Mouse (Mus musculus) lung, adult 2 months (tissue): ENCODE measurements around the gene Adcy2. TPM values are rescaled to one million over a fixed set of nuclear protein-coding genes. Genes with fewer than 3 reads are reported as not detected.
A peak's percentile ranks its signal among the peaks of the same experiment; 100 is the strongest.

ENCODE experiments used
- DNase-seq: peaks from one replicate; pipeline ENCODE4 v3.0.0; 2022
- H3K4me1 ChIP-seq: fragments of 200-500 bp; 2 replicates; pipeline ENCODE4 v1.6.1; 2011; ENCODE audit warnings: low read length; ENCODE audit not compliant: control insufficient read depth, insufficient read depth
- H3K4me3 ChIP-seq: fragments of 200-500 bp; replicated peaks from 2 replicates; pipeline ENCODE3; 2011; ENCODE audit warnings: low read depth, mild to moderate bottlenecking, control low read depth, low read length; ENCODE audit errors: extremely low read depth
- CTCF ChIP-seq: fragments of 200-500 bp; IDR thresholded peaks from 2 replicates; pipeline ENCODE4 v1.5.1; 2011; ENCODE audit warnings: mild to moderate bottlenecking, low read length, control low read depth; ENCODE audit not compliant: insufficient read depth
- POLR2A ChIP-seq: fragments of 200-500 bp; IDR thresholded peaks from 2 replicates; pipeline ENCODE4 v1.6.1; 2011; ENCODE audit warnings: low read depth, mild to moderate bottlenecking, control low read depth, low read length, borderline replicate concordance; ENCODE audit errors: extremely low read depth
- WGBS: fragments of 180-500 bp; shearing (Covaris S2); methylation state at CpG from one replicate; pipeline ENCODE4 v1.1.7; 2018; 5-methylcytosine and 5-hydroxymethylcytosine counted together
- polyA plus RNA-seq: library from polyadenylated mRNA; depleted of rRNA; stranded (reverse); fragments of >200 nt; gene quantifications from 2 replicates; pipeline ENCODE4 v1.2.3, GENCODE M21; 2012; rRNA removed

Adcy2 gene
- 8.1 and 10.7 TPM in 2 replicates for polyA plus RNA-seq

- DNase-seq: peak; percentile 14
- Histone ChIP-seq H3K4me3 (peak within 1 kb of the TSS; percentile 62), H3K4me1 (no peaks in the 10 kb centered on the region)
- 1% methylated on average over 104 of the region's 106 CpGs for WGBS
- 0 out of 2 replicates have a peak, but pooled peaks have one; percentile 2 for TF ChIP-seq POLR2A
- TF ChIP-seq CTCF: no peak
Measured at GRCm38 (mm10) chr13:68998918-68999801, at the start of gene Adcy2. Gene Adcy2 (minus strand): TSS chr13:68999541.

GRCm38 (mm10) chr13:69036991-69037597, 37.8 kb upstream of the Adcy2 start:
- TF ChIP-seq POLR2A: no peak
- no peak for TF ChIP-seq CTCF
- Histone ChIP-seq H3K4me3 (no peak overlapping the region), H3K4me1 (no peaks in the 10 kb centered on the region)
- WGBS: 73% methylated on average over 5 of the region's 5 CpGs
- DNase-seq: no peak

DNA sequence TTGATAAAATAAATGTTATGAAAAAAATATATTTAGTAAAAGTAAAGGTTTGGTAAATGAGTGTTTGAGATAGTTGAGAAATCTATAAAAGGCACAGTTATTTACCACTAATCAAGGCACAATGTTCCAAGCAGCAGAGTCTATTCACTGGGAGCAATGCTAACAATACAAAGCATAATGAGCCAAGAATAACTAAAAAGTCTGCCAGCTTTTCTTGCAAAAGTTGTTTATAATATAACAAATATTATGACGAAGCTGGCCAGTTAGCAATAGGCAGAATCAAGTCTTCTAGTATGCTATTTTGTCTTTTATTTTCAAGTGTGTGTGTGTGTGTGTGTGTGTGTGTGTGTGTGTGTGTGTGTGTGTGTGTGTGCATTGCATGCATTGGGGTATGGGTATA, 35.3 kb upstream of the Adcy2 start:
- DNase-seq: no peak
- H3K4me3 ChIP-seq: no peak overlapping the region
- 76% methylated on average over 1 of the region's 1 CpGs for WGBS
- TF ChIP-seq POLR2A (no peak), CTCF (no peak)
- H3K4me1 ChIP-seq: no peaks in the 10 kb centered on the region

GRCm38 (mm10) chr13:69033532-69033931, 34.2 kb upstream of the Adcy2 start:
- DNase-seq: no peak
- no peak overlapping the region for H3K4me3 ChIP-seq
- TF ChIP-seq POLR2A (no peak), CTCF (no peak)
- WGBS: 66% methylated on average over 7 of the region's 7 CpGs
- no peaks in the 10 kb centered on the region for H3K4me1 ChIP-seq

- TF ChIP-seq POLR2A (no peak), CTCF (no peak)
- H3K4me3 ChIP-seq: no peak overlapping the region
- 63% methylated on average over 4 of the region's 4 CpGs for WGBS
- H3K4me1 ChIP-seq: no peaks in the 10 kb centered on the region
- no peak for DNase-seq
Measured at GRCm38 (mm10) chr13:69029078-69029757, 29.9 kb upstream of the Adcy2 start.

- 48% methylated on average over 2 of the region's 2 CpGs for WGBS
- no peak for DNase-seq
- Histone ChIP-seq H3K4me1 (no peaks in the 10 kb centered on the region), H3K4me3 (no peak overlapping the region)
- TF ChIP-seq CTCF (no peak), POLR2A (no peak)
Measured at GRCm38 (mm10) chr13:69024964-69025363, 25.6 kb upstream of the Adcy2 start.

- Histone ChIP-seq H3K4me3 (no peak overlapping the region), H3K4me1 (no peaks in the 10 kb centered on the region)
- WGBS: 89% methylated on average over 2 of the region's 2 CpGs
- DNase-seq: no peak
- TF ChIP-seq CTCF: no peak
- TF ChIP-seq POLR2A: no peak
Measured at GRCm38 (mm10) chr13:69023239-69023638, 23.9 kb upstream of the Adcy2 start.

DNA sequence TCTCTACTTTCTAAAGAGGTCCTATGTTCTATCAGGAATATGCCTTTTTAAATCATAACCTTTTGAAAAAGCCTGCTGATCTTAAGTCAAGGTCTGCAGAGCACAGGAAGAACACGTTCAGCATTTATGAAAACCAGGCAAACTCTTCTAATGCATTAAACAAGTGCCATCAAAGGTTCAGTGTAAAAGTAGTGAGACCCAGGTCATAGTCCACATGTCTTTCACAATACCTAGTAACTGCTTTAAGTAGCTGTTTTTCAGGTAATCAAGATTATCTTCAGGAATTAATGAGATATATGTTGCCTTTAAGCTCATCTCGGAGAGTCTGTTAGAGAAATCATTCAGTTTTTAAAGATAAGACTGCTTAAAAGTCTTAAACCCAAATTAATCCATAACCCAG, 21.2 kb upstream of the Adcy2 start:
- WGBS: 66% methylated on average over 2 of the region's 2 CpGs
- no peaks in the 10 kb centered on the region for H3K4me1 ChIP-seq

DNA sequence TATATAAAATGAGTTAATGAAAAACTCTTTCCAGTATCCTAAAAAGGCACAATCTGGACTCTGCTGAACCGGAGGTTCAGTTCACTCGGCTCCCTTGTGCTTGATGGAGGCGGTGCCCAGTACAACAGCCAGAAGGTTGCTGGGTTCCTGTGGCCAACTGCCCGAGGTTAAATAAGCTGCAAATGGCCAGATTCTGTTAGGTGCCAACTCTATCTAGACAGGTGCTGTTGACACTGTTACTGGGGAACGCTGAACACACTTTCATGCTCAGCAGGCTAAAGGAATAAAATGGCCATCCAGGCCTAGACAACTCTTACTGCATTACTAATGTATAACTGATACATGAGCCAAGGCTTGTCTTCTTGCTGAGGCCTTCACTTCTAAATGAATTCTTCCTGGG, 7.6 kb upstream of the Adcy2 start:
- no peak for DNase-seq
- WGBS: 59% methylated on average over 5 of the region's 5 CpGs
- no peak overlapping the region for H3K4me3 ChIP-seq
- no peaks in the 10 kb centered on the region for H3K4me1 ChIP-seq
- no peak for TF ChIP-seq CTCF
- no peak for TF ChIP-seq POLR2A

More for the DNA sequence above, 21.2 kb upstream of the Adcy2 start:
- no peak for DNase-seq
- TF ChIP-seq CTCF (no peak), POLR2A (no peak)
- H3K4me3 ChIP-seq: no peak overlapping the region
